ENCODE assay signal across 14 mouse cellular contexts in genomic region chr2:180683524-180683923, GRCm38 (mm10). TPM values are rescaled to one million over a fixed set of nuclear protein-coding genes. Genes with fewer than 3 reads are reported as not detected.
"Had no signal": no experiment of that assay in that cellular context is flagged by ENCODE, and none has a peak within 500 bp of the region (broad histone marks: within the 10 kb centered on the region; RNA-seq: fewer than 3 reads in every experiment).

No protein-coding gene starts in this region.

- H3K4me2 ChIP-seq: limb, embryonic 13.5 days; midbrain, embryonic 12.5 days had no signal

- DNase-seq: kidney, adult 2 months; kidney, postnatal 25 days; lung, adult 18-20 months; lung, postnatal 4 days; right cerebral cortex, adult 18-20 months; right cerebral cortex, postnatal 25 days; thymus, postnatal 36 days had no signal

- H3K4me1 ChIP-seq: limb, embryonic 13.5 days; midbrain, embryonic 12.5 days had no signal

- H3K9ac ChIP-seq: limb, embryonic 13.5 days; midbrain, embryonic 12.5 days had no signal

- H3K27ac ChIP-seq: limb, embryonic 13.5 days; midbrain, embryonic 12.5 days had no signal

- ATAC-seq: intestine, embryonic 16.5 days; midbrain, embryonic 16.5 days had no signal

- H3K4me3 ChIP-seq: limb, embryonic 13.5 days; megakaryocyte, embryonic 14.5 days; midbrain, embryonic 12.5 days had no signal

- H3K9me3 ChIP-seq: limb, embryonic 13.5 days; megakaryocyte, embryonic 14.5 days; midbrain, embryonic 12.5 days had no signal

- H3K27me3 ChIP-seq: limb, embryonic 13.5 days; megakaryocyte, embryonic 14.5 days; midbrain, embryonic 12.5 days had no signal

RNA-seq across cellular contexts. Expression of gene Tcfl5, which starts 41.0 kb away (rescaled TPM):
- polyA plus RNA-seq: small intestine, adult 2 months; thymus, postnatal 0 days had no signal
